Mouse (Mus musculus) hindbrain, embryonic 16.5 days (tissue): ENCODE measurements around the gene Fxr2. TPM values are rescaled to one million over a fixed set of nuclear protein-coding genes. Genes with fewer than 3 reads are reported as not detected.
"Not testable (repeated sequence)": the region's sequence is repeated elsewhere in the genome, so short reads cannot be mapped to it uniquely, and the experiment has no call there.

Source experiments
- ATAC-seq: fragments of 200-750 bp; cut with Nextera tagmentation; 2 replicates; pipeline ENCODE4 v1.8.0; 2017; ENCODE audit warnings: moderate TSS enrichment, moderate library complexity
- H3K27ac ChIP-seq: fragments of 300-500 bp; sonication (generic); 2 replicates; pipeline ENCODE4 v1.5.1; 2014; ENCODE audit warnings: low read depth, mild to moderate bottlenecking, control low read depth, low read length, moderate library complexity
- H3K27me3 ChIP-seq: fragments of 300-500 bp; sonication (generic); replicated peaks from 2 replicates; pipeline ENCODE4 v1.6.1; 2014; ENCODE audit warnings: low read length; ENCODE audit not compliant: control insufficient read depth, insufficient read depth
- H3K36me3 ChIP-seq: fragments of 300-500 bp; sonication (generic); 2 replicates; pipeline ENCODE4 v1.6.1; 2014; ENCODE audit warnings: mild to moderate bottlenecking, low read length, moderate library complexity, mixed read lengths; ENCODE audit not compliant: control insufficient read depth, insufficient read depth
- H3K4me1 ChIP-seq: fragments of 300-500 bp; sonication (generic); 2 replicates; pipeline ENCODE4 v1.6.1; 2014; ENCODE audit warnings: low read depth, low read length; ENCODE audit not compliant: control insufficient read depth, insufficient read depth
- H3K4me2 ChIP-seq: fragments of 300-500 bp; sonication (generic); 2 replicates; pipeline ENCODE4 v1.6.1; 2014; ENCODE audit warnings: mild to moderate bottlenecking, low read length, control low read depth, moderate library complexity
- H3K4me3 ChIP-seq: fragments of 300-500 bp; sonication (generic); 2 replicates; pipeline ENCODE4 v1.5.1; 2014; ENCODE audit warnings: mild to moderate bottlenecking, low read length, control low read depth, moderate library complexity
- H3K9ac ChIP-seq: fragments of 300-500 bp; sonication (generic); 2 replicates; pipeline ENCODE4 v1.6.1; 2014; ENCODE audit warnings: low read depth, mild to moderate bottlenecking, control low read depth, low read length, moderate library complexity
- H3K9me3 ChIP-seq: fragments of 300-500 bp; sonication (generic); 2 replicates; pipeline ENCODE4 v1.6.1; 2014; ENCODE audit warnings: mild to moderate bottlenecking, low read length, moderate library complexity; ENCODE audit not compliant: control insufficient read depth
- WGBS: fragments of 180-500 bp; shearing (Covaris S2); extraction: QIAGEN DNeasy Blood & Tissue Kit; methylation state at CpG from one replicate; pipeline ENCODE4 v1.1.7; 2014; 5-methylcytosine and 5-hydroxymethylcytosine counted together
- polyA plus RNA-seq: library from polyadenylated mRNA; unstranded; fragments of >200 nt; fragmentation: Nextera tagmentation; extraction: Ambion mirVana; gene quantifications from 2 replicates; pipeline ENCODE4 v1.2.1, GENCODE M21; 2015

Fxr2 gene
- polyA plus RNA-seq, 1 experiment from 2014 or later = 32.1 TPM

- Histone ChIP-seq H3K9me3 (no peaks in the 10 kb centered on the region), H3K36me3 (peaks cover 8% of the 10 kb centered on the region; the same call in 1 of the 2 replicates), H3K4me2 (peak within 1 kb of the TSS; percentile 76), H3K4me3 (peak within 1 kb of the TSS; percentile 75), H3K4me1 (peaks cover 13% of the 10 kb centered on the region; the same call in 1 of the 2 replicates), H3K9ac (peak within 1 kb of the TSS; percentile 87), H3K27me3 (no peaks in the 10 kb centered on the region), H3K27ac (peak within 1 kb of the TSS; percentile 87)
- ATAC-seq = peak; percentile 93
- WGBS = 2% methylated on average over 32 of the region's 32 CpGs
Observed at GRCm38 (mm10) chr11:69605726-69606490, 26.9 kb upstream of the Fxr2 start, which contains the start of gene Atp1b2. Gene Atp1b2, minus strand, starts transcription at chr11:69605942.

- H3K9ac ChIP-seq = no peak overlapping the region
- WGBS = 67% methylated on average over 2 of the region's 2 CpGs
- peak overlapping the region; percentile 37 for H3K27ac ChIP-seq
Observed at GRCm38 (mm10) chr11:69606491-69606795, 26.3 kb upstream of the Fxr2 start.

GRCm38 (mm10) chr11:69606832-69607231, 26.0 kb upstream of the Fxr2 start:
- WGBS = 77% methylated on average over 2 of the region's 2 CpGs
- no peak for ATAC-seq
- Histone ChIP-seq H3K4me1 (peaks cover 12% of the 10 kb centered on the region; the same call in 1 of the 2 replicates), H3K4me3 (no peak overlapping the region), H3K9ac (no peak overlapping the region), H3K36me3 (peaks cover 4% of the 10 kb centered on the region; the same call in 1 of the 2 replicates), H3K27ac (no peak overlapping the region), H3K4me2 (no peak overlapping the region), H3K9me3 (no peaks in the 10 kb centered on the region), H3K27me3 (no peaks in the 10 kb centered on the region)

More at GRCm38 (mm10) chr11:69606491-69606795, 26.3 kb upstream of the Fxr2 start:
- ATAC-seq = no peak
- no peaks in the 10 kb centered on the region for H3K9me3 ChIP-seq
- H3K4me2 ChIP-seq = peak overlapping the region; percentile 76
- peaks cover 12% of the 10 kb centered on the region; the same call in 1 of the 2 replicates for H3K4me1 ChIP-seq
- peak overlapping the region; percentile 75 for H3K4me3 ChIP-seq
- H3K36me3 ChIP-seq = peaks cover 7% of the 10 kb centered on the region; the same call in 1 of the 2 replicates
- H3K27me3 ChIP-seq = no peaks in the 10 kb centered on the region

GRCm38 (mm10) chr11:69608525-69608924, 24.3 kb upstream of the Fxr2 start:
- H3K9ac ChIP-seq = no peak overlapping the region
- H3K36me3 ChIP-seq = no peaks in the 10 kb centered on the region
- no peaks in the 10 kb centered on the region for H3K27me3 ChIP-seq
- no peak overlapping the region for H3K27ac ChIP-seq
- ATAC-seq = no peak
- peaks cover 7% of the 10 kb centered on the region; the same call in 1 of the 2 replicates for H3K4me1 ChIP-seq
- H3K4me3 ChIP-seq = no peak overlapping the region
- no peak overlapping the region for H3K4me2 ChIP-seq
- WGBS = 95% methylated on average over 3 of the region's 3 CpGs
- no peaks in the 10 kb centered on the region for H3K9me3 ChIP-seq

- H3K4me3 ChIP-seq = no peak overlapping the region
- no peaks in the 10 kb centered on the region for H3K36me3 ChIP-seq
- no peak overlapping the region for H3K27ac ChIP-seq
- no peak overlapping the region for H3K4me2 ChIP-seq
- H3K9me3 ChIP-seq = no peaks in the 10 kb centered on the region
- WGBS = 62% methylated on average over 7 of the region's 7 CpGs
- H3K27me3 ChIP-seq = no peaks in the 10 kb centered on the region
- H3K9ac ChIP-seq = no peak overlapping the region
- no peaks in the 10 kb centered on the region for H3K4me1 ChIP-seq
- no peak for ATAC-seq
Observed at GRCm38 (mm10) chr11:69609416-69609815, 23.4 kb upstream of the Fxr2 start.

GRCm38 (mm10) chr11:69610899-69611298, 21.9 kb upstream of the Fxr2 start:
- peak; percentile 58; the same call in 1 of the 2 replicates for ATAC-seq
- Histone ChIP-seq H3K9me3 (no peaks in the 10 kb centered on the region), H3K9ac (no peak overlapping the region), H3K27me3 (no peaks in the 10 kb centered on the region), H3K27ac (no peak overlapping the region), H3K36me3 (no peaks in the 10 kb centered on the region), H3K4me3 (no peak overlapping the region), H3K4me2 (no peak overlapping the region), H3K4me1 (no peaks in the 10 kb centered on the region)
- WGBS = 55% methylated on average over 4 of the region's 4 CpGs

GRCm38 (mm10) chr11:69613553-69614256, 19.1 kb upstream of the Fxr2 start:
- Histone ChIP-seq H3K4me1 (no peaks in the 10 kb centered on the region), H3K4me2 (peak overlapping the region; percentile 33), H3K4me3 (no peak overlapping the region), H3K36me3 (no peaks in the 10 kb centered on the region), H3K9ac (no peak overlapping the region), H3K27ac (peak overlapping the region; percentile 46), H3K27me3 (no peaks in the 10 kb centered on the region), H3K9me3 (no peaks in the 10 kb centered on the region)
- peak; percentile 68; the same call in 1 of the 2 replicates for ATAC-seq
- WGBS = 9% methylated on average over 19 of the region's 19 CpGs

- H3K4me3 ChIP-seq, H3K9ac ChIP-seq, H3K9me3 ChIP-seq, H3K27ac ChIP-seq, H3K4me2 ChIP-seq, H3K27me3 ChIP-seq, H3K4me1 ChIP-seq, H3K36me3 ChIP-seq, ATAC-seq: not testable (repeated sequence)
- WGBS = 55% methylated on average over 11 of the region's 11 CpGs
Observed at GRCm38 (mm10) chr11:69614257-69614588, 18.6 kb upstream of the Fxr2 start.

GRCm38 (mm10) chr11:69616781-69617180, 16.0 kb upstream of the Fxr2 start:
- H3K4me1 ChIP-seq = peaks cover 3% of the 10 kb centered on the region; the same call in 1 of the 2 replicates
- no peaks in the 10 kb centered on the region for H3K9me3 ChIP-seq
- no peak overlapping the region for H3K27ac ChIP-seq
- H3K27me3 ChIP-seq = no peaks in the 10 kb centered on the region
- 38% methylated on average over 10 of the region's 10 CpGs for WGBS
- H3K4me2 ChIP-seq = no peak overlapping the region
- no peak overlapping the region for H3K4me3 ChIP-seq
- ATAC-seq = no peak
- no peaks in the 10 kb centered on the region for H3K36me3 ChIP-seq
- no peak overlapping the region for H3K9ac ChIP-seq
